Mouse (Mus musculus) liver, embryonic 12.5 days (tissue): ENCODE results near the gene Snx15. TPM values are rescaled to one million over a fixed set of nuclear protein-coding genes. Genes with fewer than 3 reads are reported as not detected.

Experiments used
- polyA plus RNA-seq: library from polyadenylated mRNA; unstranded; fragments of >200 nt; fragmentation: Nextera tagmentation; extraction: Ambion mirVana; gene quantifications from 2 replicates; pipeline ENCODE4 v1.2.1, GENCODE M21; 2016

Gene Snx15
- polyA plus RNA-seq, 1 experiment from 2014 or later, result 41.7 TPM

Other genes starting within 250 kb of the Snx15 start
- 3.2 and 3.5 TPM in 2 replicates for gene Tigd3, start 234.2 kb downstream of the Snx15 start, polyA plus RNA-seq
- gene Dpf2, start 215.3 kb downstream of the Snx15 start, polyA plus RNA-seq, result 73.2 and 74.9 TPM in 2 replicates
- gene Cdc42ep2, start 203.5 kb downstream of the Snx15 start, polyA plus RNA-seq, result 3.4 and 3.6 TPM in 2 replicates
- gene Pola2, start 164.1 kb downstream of the Snx15 start, polyA plus RNA-seq, result 79.7 and 83.2 TPM in 2 replicates
- not detected in 2 replicates for gene Slc22a20, start 142.2 kb downstream of the Snx15 start, polyA plus RNA-seq
- 37.7 and 38.5 TPM in 2 replicates for gene Capn1, start 112.4 kb downstream of the Snx15 start, polyA plus RNA-seq
- gene Syvn1, start 81.7 kb downstream of the Snx15 start, polyA plus RNA-seq, result 17.4 and 19.4 TPM in 2 replicates
- gene Mrpl49, start 70.5 kb downstream of the Snx15 start, polyA plus RNA-seq, result 58.0 and 62.7 TPM in 2 replicates
- gene Fau, start 70.5 kb downstream of the Snx15 start, polyA plus RNA-seq, result 699 and 700 TPM in 2 replicates
- gene Znhit2, start 67.1 kb downstream of the Snx15 start, polyA plus RNA-seq, result 31.1 and 31.8 TPM in 2 replicates
- 30.0 and 31.4 TPM in 2 replicates for gene Tm7sf2, start 59.9 kb downstream of the Snx15 start, polyA plus RNA-seq
- gene Vps51, start 51.1 kb downstream of the Snx15 start, polyA plus RNA-seq, result 35.8 and 39.9 TPM in 2 replicates
- not detected in 2 replicates for gene Tmem262, start 48.3 kb downstream of the Snx15 start, polyA plus RNA-seq
- gene Gm28374, start 46.0 kb downstream of the Snx15 start, polyA plus RNA-seq, result 0.37 and 1.4 TPM in 2 replicates
- gene Zfpl1, start 43.3 kb downstream of the Snx15 start, polyA plus RNA-seq, result 26.6 and 28.5 TPM in 2 replicates
- 36.2 and 42.2 TPM in 2 replicates for gene Cdca5, start 43.3 kb downstream of the Snx15 start, polyA plus RNA-seq
- 0.20 and 0.59 TPM in 2 replicates for gene AC131692.1, start 33.9 kb downstream of the Snx15 start, polyA plus RNA-seq
- 2.6 and 2.8 TPM in 2 replicates for gene Naaladl1, start 22.5 kb downstream of the Snx15 start, polyA plus RNA-seq
- gene Sac3d1, start 9.7 kb downstream of the Snx15 start, polyA plus RNA-seq, result 38.8 and 41.6 TPM in 2 replicates
- gene Batf2, start 12.7 kb upstream of the Snx15 start, polyA plus RNA-seq, result 0.10 and 0.15 TPM in 2 replicates
- gene Arl2, start 13.2 kb upstream of the Snx15 start, polyA plus RNA-seq, result 46.1 and 47.7 TPM in 2 replicates
- gene Majin, start 56.1 kb upstream of the Snx15 start, polyA plus RNA-seq, result not detected in 2 replicates
- not detected in 2 replicates for gene Gpha2, start 98.1 kb upstream of the Snx15 start, polyA plus RNA-seq
- 6.4 TPM in 2 replicates for gene Ppp2r5b, start 107.6 kb upstream of the Snx15 start, polyA plus RNA-seq
- gene Atg2a, start 113.4 kb upstream of the Snx15 start, polyA plus RNA-seq, result 7.1 and 8.2 TPM in 2 replicates
- 85.4 and 91.9 TPM in 2 replicates for gene Ehd1, start 148.4 kb upstream of the Snx15 start, polyA plus RNA-seq
- gene Cdc42bpg, start 178.2 kb upstream of the Snx15 start, polyA plus RNA-seq, result 0.20 TPM in 2 replicates
- 48.6 and 49.4 TPM in 2 replicates for gene Men1, start 206.7 kb upstream of the Snx15 start, polyA plus RNA-seq
- 9.2 and 9.3 TPM in 2 replicates for gene Map4k2, start 212.8 kb upstream of the Snx15 start, polyA plus RNA-seq
- gene Sf1, start 235.4 kb upstream of the Snx15 start, polyA plus RNA-seq, result 115 and 119 TPM in 2 replicates